Mouse (Mus musculus) mesoderm, embryonic 11.5 days (tissue): ENCODE results near the gene Tlr4.
A peak's percentile ranks its signal among the peaks of the same experiment; 100 is the strongest.

ENCODE experiments used
- DNase-seq: peaks from one replicate; pipeline ENCODE4 v3.0.0-alpha.2; 2012; ENCODE audit warnings: low read depth, low spot score

The Tlr4 gene

GRCm38 (mm10) chr4:66827463-66828162 is at the start of gene Tlr4:
Tlr4 (plus strand) TSS chr4:66827584.
- DNase-seq = no peak

- no peak for DNase-seq
Measured at GRCm38 (mm10) chr4:66794283-66794682, 33.1 kb upstream of the Tlr4 start.

GRCm38 (mm10) chr4:66796683-66797082 is 30.7 kb upstream of the Tlr4 start:
- no peak for DNase-seq

GRCm38 (mm10) chr4:66804552-66805301 is 22.7 kb upstream of the Tlr4 start:
- no peak for DNase-seq

- DNase-seq = no peak
Measured at GRCm38 (mm10) chr4:66805747-66806146, 21.6 kb upstream of the Tlr4 start.

- no peak for DNase-seq
Measured at GRCm38 (mm10) chr4:66816364-66817026, 10.9 kb upstream of the Tlr4 start.

- DNase-seq = no peak
Measured at GRCm38 (mm10) chr4:66821171-66821570, 6.2 kb upstream of the Tlr4 start.

GRCm38 (mm10) chr4:66821764-66822163 is 5.6 kb upstream of the Tlr4 start:
- no peak for DNase-seq

- no peak for DNase-seq
Measured at GRCm38 (mm10) chr4:66828163-66828668, 832 bp downstream of the Tlr4 start.

GRCm38 (mm10) chr4:66828686-66829085 is 1.3 kb downstream of the Tlr4 start:
- DNase-seq = no peak

GRCm38 (mm10) chr4:66838071-66838470 is 10.7 kb downstream of the Tlr4 start:
- no peak for DNase-seq

GRCm38 (mm10) chr4:66843255-66843654 is 15.9 kb downstream of the Tlr4 start:
- DNase-seq = no peak

- no peak for DNase-seq
Measured at GRCm38 (mm10) chr4:66852011-66852410, 24.6 kb downstream of the Tlr4 start.

GRCm38 (mm10) chr4:66856992-66857391 is 29.6 kb downstream of the Tlr4 start:
- DNase-seq = no peak

GRCm38 (mm10) chr4:66869919-66870318 is 42.5 kb downstream of the Tlr4 start:
- DNase-seq = no peak

GRCm38 (mm10) chr4:66872026-66872425 is 44.6 kb downstream of the Tlr4 start:
- DNase-seq = no peak

GRCm38 (mm10) chr4:66873342-66873741 is 46.0 kb downstream of the Tlr4 start:
- DNase-seq = no peak

- DNase-seq = no peak
Measured at GRCm38 (mm10) chr4:66875751-66876150, 48.4 kb downstream of the Tlr4 start.

- no peak for DNase-seq
Measured at GRCm38 (mm10) chr4:66877609-66878008, 50.2 kb downstream of the Tlr4 start.

GRCm38 (mm10) chr4:66881496-66881895 is 54.1 kb downstream of the Tlr4 start:
- DNase-seq = no peak

- DNase-seq = no peak
Measured at GRCm38 (mm10) chr4:66883264-66883663, 55.9 kb downstream of the Tlr4 start.

- DNase-seq = peak; percentile 27
Measured at GRCm38 (mm10) chr4:66894547-66894946, 67.2 kb downstream of the Tlr4 start.
